Mouse (Mus musculus): ENCODE measurements at regions not wholly inside any gene's neighbourhood (a gene's known extent, or its start where the extent isn't known, plus 50 kb on each side); places are given as distances from the start of the nearest gene placed in this dataset.

- Histone ChIP-seq H3K27ac (no peak overlapping the region), H3K9me3 (no peaks in the 10 kb centered on the region; the same call in 1 of the 2 replicates), H3K27me3 (no peaks in the 10 kb centered on the region), H3K9ac (no peak overlapping the region), H3K4me1 (no peaks in the 10 kb centered on the region), H3K4me3 (no peak overlapping the region), H3K4me2 (replicated peaks) (no peak overlapping the region), H3K36me3 (no peaks in the 10 kb centered on the region)
- no peak for ATAC-seq (ENCODE audit: low FRiP score, low read depth)
Measured at GRCm38 (mm10) chr9:5822234-5822633, 346.1 kb upstream of the Pdgfd start.

GRCm38 (mm10) chr9:5828871-5829270, 339.5 kb upstream of the Pdgfd start:
- Histone ChIP-seq H3K4me1 (no peaks in the 10 kb centered on the region), H3K9ac (no peak overlapping the region), H3K4me3 (no peak overlapping the region), H3K4me2 (replicated peaks) (no peak overlapping the region), H3K27me3 (no peaks in the 10 kb centered on the region), H3K27ac (no peak overlapping the region), H3K36me3 (no peaks in the 10 kb centered on the region), H3K9me3 (no peaks in the 10 kb centered on the region)
- ATAC-seq (ENCODE audit: low FRiP score, low read depth): no peak

DNA sequence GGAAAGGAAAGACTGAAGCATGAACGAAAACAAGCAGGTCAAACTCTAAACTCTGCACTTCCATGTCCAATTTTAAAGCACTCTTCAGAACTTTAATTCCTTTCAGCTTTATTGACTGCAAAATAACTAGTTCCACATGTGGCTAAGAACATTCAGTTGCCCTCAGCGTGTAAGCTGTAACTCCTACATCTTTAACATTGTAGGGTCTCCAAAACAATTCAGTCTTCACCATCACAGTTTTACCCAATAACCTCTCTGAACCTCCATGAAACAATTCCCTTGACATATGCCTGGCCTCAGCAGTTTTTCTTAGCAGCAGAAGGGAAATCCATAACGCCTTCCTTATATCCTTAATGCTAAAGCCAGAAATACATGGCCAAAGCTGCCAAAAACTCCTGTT, 326.0 kb upstream of the Pdgfd start:
- Histone ChIP-seq H3K4me2 (replicated peaks) (no peak overlapping the region), H3K36me3 (no peaks in the 10 kb centered on the region), H3K9me3 (no peaks in the 10 kb centered on the region), H3K27me3 (no peaks in the 10 kb centered on the region), H3K4me3 (no peak overlapping the region), H3K27ac (no peak overlapping the region), H3K4me1 (peaks cover 8% of the 10 kb centered on the region), H3K9ac (no peak overlapping the region)
- 18% methylated on average over 3 of the region's 3 CpGs for WGBS
- peak; percentile 86 for ATAC-seq (ENCODE audit: low FRiP score, low read depth)

- Histone ChIP-seq H3K36me3 (no peaks in the 10 kb centered on the region), H3K4me3 (no peak overlapping the region), H3K9me3 (no peaks in the 10 kb centered on the region), H3K27ac (no peak overlapping the region), H3K4me2 (replicated peaks) (no peak overlapping the region), H3K4me1 (no peaks in the 10 kb centered on the region), H3K27me3 (no peaks in the 10 kb centered on the region), H3K9ac (no peak overlapping the region)
- ATAC-seq (ENCODE audit: low FRiP score, low read depth): no peak
- WGBS: 90% methylated on average over 1 of the region's 1 CpGs
Measured at GRCm38 (mm10) chr9:5879725-5880124, 288.7 kb upstream of the Pdgfd start.

DNA sequence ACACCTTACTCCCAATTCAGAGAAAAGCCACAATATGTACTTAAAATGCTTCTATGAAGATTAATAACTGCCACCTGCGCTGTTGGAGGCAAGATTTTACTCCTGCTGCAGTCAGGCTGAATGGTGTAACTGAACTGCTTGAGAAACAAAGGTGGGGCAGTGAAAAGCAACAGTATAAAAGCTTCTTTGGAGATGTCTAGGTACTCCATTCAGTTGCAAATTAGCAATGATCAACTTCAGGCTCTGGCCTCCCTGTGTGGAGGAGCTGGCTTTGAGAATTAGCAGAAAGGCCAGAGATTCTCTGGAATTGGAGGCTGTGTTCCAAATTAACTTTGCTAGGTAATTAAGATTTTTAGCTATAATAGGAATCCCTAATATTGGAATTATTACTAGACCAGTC, 245.9 kb upstream of the Pdgfd start:
- H3K4me3 ChIP-seq: no peak overlapping the region
- no peaks in the 10 kb centered on the region for H3K27me3 ChIP-seq
- no peaks in the 10 kb centered on the region for H3K36me3 ChIP-seq
- no peaks in the 10 kb centered on the region for H3K4me1 ChIP-seq
- WGBS: 79% methylated on average over 1 of the region's 1 CpGs
- H3K27ac ChIP-seq: no peak overlapping the region
- no peak overlapping the region for H3K9ac ChIP-seq
- H3K4me2 ChIP-seq (replicated peaks): no peak overlapping the region
- no peak for ATAC-seq (ENCODE audit: low FRiP score, low read depth)
- H3K9me3 ChIP-seq: peaks cover 11% of the 10 kb centered on the region; the same call in 1 of the 2 replicates

DNA sequence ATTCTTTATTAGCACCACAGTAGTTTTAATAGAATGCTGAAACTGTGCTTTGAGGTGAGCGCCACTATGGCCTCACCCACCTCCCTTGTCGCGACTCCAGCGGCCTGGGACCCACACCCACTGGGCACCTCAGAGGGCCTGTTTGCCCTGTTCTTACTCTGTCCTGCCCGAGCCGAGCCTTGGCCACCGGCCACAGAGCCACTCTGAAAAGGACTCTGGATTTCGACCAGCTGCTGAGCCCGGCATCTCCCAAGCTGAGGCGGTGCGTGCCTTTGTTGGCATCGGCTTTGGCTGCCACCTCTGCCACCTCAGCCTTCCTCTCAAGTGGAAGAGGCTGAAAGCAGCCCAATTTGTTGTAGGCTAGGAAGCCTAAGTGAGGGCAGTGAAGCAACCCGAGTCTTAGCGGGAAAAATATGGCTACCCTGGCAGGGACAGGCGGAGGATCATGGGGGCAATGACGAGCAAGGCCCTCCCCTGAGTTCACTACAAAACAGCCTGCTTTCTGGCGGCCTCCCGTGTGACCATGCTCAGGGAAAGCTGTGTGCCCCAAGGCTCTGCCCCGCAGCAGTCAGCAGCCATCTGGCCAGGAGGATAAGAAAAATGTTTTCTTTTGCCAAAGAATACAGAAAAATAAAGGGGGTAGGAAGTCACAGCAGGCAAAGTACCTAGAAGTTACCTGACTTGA, 240.1 kb upstream of the Pdgfd start:
- H3K9me3 ChIP-seq: peaks cover 17% of the 10 kb centered on the region; the same call in 1 of the 2 replicates
- H3K4me2 ChIP-seq (replicated peaks): no peak overlapping the region
- H3K36me3 ChIP-seq: no peaks in the 10 kb centered on the region
- no peak overlapping the region for H3K9ac ChIP-seq
- no peak overlapping the region for H3K27ac ChIP-seq
- H3K27me3 ChIP-seq: no peaks in the 10 kb centered on the region
- H3K4me3 ChIP-seq: no peak overlapping the region
- 86% methylated on average over 19 of the region's 19 CpGs for WGBS
- no peaks in the 10 kb centered on the region for H3K4me1 ChIP-seq
- no peak for ATAC-seq (ENCODE audit: low FRiP score, low read depth)

DNA sequence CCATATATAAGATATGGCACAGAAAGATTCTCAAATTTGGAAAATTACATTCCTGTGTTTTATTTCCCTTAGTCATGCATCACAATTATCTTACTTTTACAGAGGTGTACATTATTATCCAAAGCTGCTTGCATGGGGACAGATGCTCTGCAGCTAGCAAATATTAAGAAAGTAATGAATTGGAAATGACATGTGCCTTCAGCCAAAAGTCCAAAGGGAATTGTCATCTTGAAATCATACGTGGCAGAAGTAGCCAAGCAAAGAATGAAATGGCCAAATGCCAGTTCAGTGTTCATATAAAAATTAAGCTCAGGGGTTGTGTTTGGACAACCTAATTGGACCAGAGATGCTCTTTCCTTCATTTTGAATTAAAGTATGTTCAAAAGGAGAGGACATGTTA, 196.1 kb upstream of the Pdgfd start:
- H3K9me3 ChIP-seq: no peaks in the 10 kb centered on the region
- H3K27me3 ChIP-seq: no peaks in the 10 kb centered on the region
- no peaks in the 10 kb centered on the region for H3K4me1 ChIP-seq
- H3K4me3 ChIP-seq: no peak overlapping the region
- no peak for ATAC-seq (ENCODE audit: low FRiP score, low read depth)
- no peak overlapping the region for H3K27ac ChIP-seq
- H3K9ac ChIP-seq: no peak overlapping the region
- WGBS: 61% methylated on average over 1 of the region's 1 CpGs
- H3K36me3 ChIP-seq: no peaks in the 10 kb centered on the region
- H3K4me2 ChIP-seq (replicated peaks): no peak overlapping the region
